Mouse (Mus musculus) urinary bladder, postnatal 36 days (tissue): ENCODE data around the gene Filip1.

ENCODE experiments used
- DNase-seq, 2 experiments: peaks; one replicate each; pipeline ENCODE4 v3.0.0; 2022; ENCODE audit warnings: low spot score in 2 of 2, mixed read lengths in 1 of 2

Filip1 gene

GRCm38 (mm10) chr9:79898815-79899214 lies 113.8 kb downstream of the Filip1 start:
- DNase-seq, result no peak

- no peak for DNase-seq
Observed at GRCm38 (mm10) chr9:79894665-79895064, 118.0 kb downstream of the Filip1 start.

GRCm38 (mm10) chr9:79893841-79894612 lies 118.6 kb downstream of the Filip1 start:
- no peak for DNase-seq

GRCm38 (mm10) chr9:79892183-79892582 lies 120.5 kb downstream of the Filip1 start:
- DNase-seq, result no peak

- no peak for DNase-seq
Observed at GRCm38 (mm10) chr9:79890488-79890887, 122.2 kb downstream of the Filip1 start.

GRCm38 (mm10) chr9:79889132-79889531 lies 123.5 kb downstream of the Filip1 start:
- no peak for DNase-seq

- no peak for DNase-seq
Observed at GRCm38 (mm10) chr9:79885244-79886210, 127.1 kb downstream of the Filip1 start.

GRCm38 (mm10) chr9:79883139-79883538 lies 129.5 kb downstream of the Filip1 start:
- no peak for DNase-seq

GRCm38 (mm10) chr9:79880031-79880430 lies 132.6 kb downstream of the Filip1 start:
- DNase-seq, result no peak

- DNase-seq, result peak; percentile 17 to 22
Observed at GRCm38 (mm10) chr9:79875522-79876131, 137.0 kb downstream of the Filip1 start.

GRCm38 (mm10) chr9:79872598-79872997 lies 140.1 kb downstream of the Filip1 start:
- DNase-seq, result no peak

- no peak for DNase-seq
Observed at GRCm38 (mm10) chr9:79869512-79869911, 143.1 kb downstream of the Filip1 start.

GRCm38 (mm10) chr9:79865998-79866397 lies 146.7 kb downstream of the Filip1 start:
- no peak for DNase-seq

GRCm38 (mm10) chr9:79862544-79862943 lies 150.1 kb downstream of the Filip1 start:
- DNase-seq, result no peak

GRCm38 (mm10) chr9:79847099-79847498 lies 165.6 kb downstream of the Filip1 start:
- no peak for DNase-seq

- no peak for DNase-seq
Observed at GRCm38 (mm10) chr9:79842615-79843014, 170.0 kb downstream of the Filip1 start.

- DNase-seq, result no peak
Observed at GRCm38 (mm10) chr9:79842028-79842427, 170.6 kb downstream of the Filip1 start.

GRCm38 (mm10) chr9:79831294-79831693 lies 181.4 kb downstream of the Filip1 start:
- no peak for DNase-seq

GRCm38 (mm10) chr9:79830874-79831273 lies 181.8 kb downstream of the Filip1 start:
- no peak for DNase-seq

GRCm38 (mm10) chr9:79829842-79830800 lies 182.5 kb downstream of the Filip1 start:
- DNase-seq, result peak; percentile 28 to 31

GRCm38 (mm10) chr9:79827072-79827471 lies 185.6 kb downstream of the Filip1 start:
- DNase-seq, result no peak
